In the genomic region with DNA sequence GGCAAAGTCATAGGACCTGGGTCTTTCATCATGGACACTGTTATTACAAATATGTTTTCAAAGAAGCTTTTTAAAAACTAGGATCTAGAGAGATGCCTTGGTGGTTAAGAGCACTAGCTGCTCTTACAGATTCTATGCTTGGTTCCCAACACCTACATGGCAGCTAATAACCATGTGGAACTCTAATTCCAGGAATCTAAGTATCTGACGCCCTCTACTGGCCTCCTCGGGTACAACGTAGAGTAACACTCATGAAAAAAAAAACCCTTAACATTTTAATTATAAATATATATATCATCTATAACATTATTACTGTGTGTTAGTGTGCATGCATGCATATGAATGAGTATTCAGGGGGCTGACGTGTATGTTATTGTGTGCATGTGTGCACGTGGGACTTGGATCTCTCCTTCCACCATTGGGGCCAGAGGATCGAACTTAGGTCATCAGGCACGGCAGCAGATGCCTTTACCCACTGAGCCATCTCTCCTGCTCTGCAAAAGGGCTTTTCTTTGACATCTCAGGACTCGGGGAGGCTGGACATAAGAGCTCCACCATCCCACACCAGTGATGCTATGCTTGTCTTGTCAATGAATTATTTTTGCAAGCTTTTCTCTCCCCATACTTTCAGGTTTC, we compare ENCODE assay signal across 9 mouse cellular contexts. TPM values are rescaled to one million over a fixed set of nuclear protein-coding genes. Genes with fewer than 3 reads are reported as not detected.
DNase-seq lines count a peak whose midpoint lies in the region; ATAC-seq and TF ChIP-seq lines count a peak whose summit lies in the region.
"Had no signal": no experiment of that assay in that cellular context is flagged by ENCODE, and none has a peak within 500 bp of the region (broad histone marks: within the 10 kb centered on the region; RNA-seq: fewer than 3 reads in every experiment).

No protein-coding gene starts in this region.

- no peak for TF ChIP-seq POLR2A in heart, adult 2 months (IDR thresholded peaks at IDR 0.05; ENCODE audit: insufficient read depth, low read depth, low read length)

- WGBS in heart, adult 2 months: 48% methylated on average over 8 of the region's 8 CpGs
- WGBS in heart, embryonic 15.5 days: 43% methylated on average over 8 of the region's 8 CpGs

- no peak for ATAC-seq in heart, embryonic 15.5 days (replicated peaks; ENCODE audit: insufficient number of reproducible peaks, insufficient read depth, low FRiP score, low read depth)

- H3K9me3 ChIP-seq in heart, embryonic 15.5 days (replicated peaks): no peaks in the 10 kb centered on the region

- H3K27ac ChIP-seq in heart, adult 2 months: peak overlapping the region; percentile 37; the same call in 1 of the 2 replicates
- peak overlapping the region; percentile 69; the same call in 1 of the 2 replicates for H3K27ac ChIP-seq in heart, embryonic 15.5 days

- no peak overlapping the region for H3K4me2 ChIP-seq in heart, embryonic 15.5 days

- TF ChIP-seq CTCF in heart, adult 2 months (IDR thresholded peaks at IDR 0.05): peak; percentile 65

- no peak for TF ChIP-seq EP300 in heart, adult 2 months (IDR thresholded peaks at IDR 0.05; ENCODE audit: insufficient read depth, low read depth, low read length)

- peaks cover 3% of the 10 kb centered on the region; the same call in 1 of the 2 replicates for H3K36me3 ChIP-seq in heart, adult 2 months (ENCODE audit: control insufficient read depth, insufficient read depth, low read length)
- no peaks in the 10 kb centered on the region for H3K36me3 ChIP-seq in heart, embryonic 15.5 days
- no peaks in the 10 kb centered on the region for H3K36me3 ChIP-seq in splenic B cell, adult 2 months (ENCODE audit: control insufficient read depth, insufficient read depth, low read length, poor library complexity, severe bottlenecking)

- no peaks in the 10 kb centered on the region for H3K27me3 ChIP-seq in heart, adult 2 months (ENCODE audit: control insufficient read depth, insufficient read depth, low read length)
- no peaks in the 10 kb centered on the region for H3K27me3 ChIP-seq in heart, embryonic 15.5 days
- H3K27me3 ChIP-seq in splenic B cell, adult 2 months (ENCODE audit: control insufficient read depth, insufficient read depth, low read length, poor library complexity, severe bottlenecking): no peaks in the 10 kb centered on the region

- no peak for DNase-seq in heart, adult 2 months
- no peak for DNase-seq in heart, adult 9 months (ENCODE audit: low spot score in 2 of 2)
- DNase-seq in 3T3-L1 (ENCODE audit: low read depth, low spot score) (peak; percentile 71), MN1 (ENCODE audit: low spot score) (peak; percentile 72)
- peak; percentile 59 for DNase-seq in splenic B cell, adult 2 months (ENCODE audit: low read depth, low spot score)
- DNase-seq in left cerebral cortex, postnatal 36 days (ENCODE audit: low spot score in 2 of 2): no peak
- no peak for DNase-seq in layer of hippocampus, adult 9-11 months

- intact Hi-C loops in heart, adult 2 months (cut with DNase I): no loop called here
- intact Hi-C loops in left cerebral cortex, postnatal 36 days (cut with DNase I): no loop called here

- peaks cover 6% of the 10 kb centered on the region for H3K79me2 ChIP-seq in heart, adult 2 months (replicated peaks; ENCODE audit: control insufficient read depth, insufficient read depth, low read length)

- no peak overlapping the region for H3K9ac ChIP-seq in heart, adult 2 months (ENCODE audit: low read depth, low read length)
- no peak overlapping the region for H3K9ac ChIP-seq in heart, embryonic 15.5 days

- H3K4me1 ChIP-seq in heart, adult 2 months (ENCODE audit: control insufficient read depth, insufficient read depth, low read length): peaks cover 8% of the 10 kb centered on the region
- peaks cover 43% of the 10 kb centered on the region for H3K4me1 ChIP-seq in heart, embryonic 15.5 days (replicated peaks)

- H3K4me3 ChIP-seq in heart, adult 2 months: no peak overlapping the region
- no peak overlapping the region for H3K4me3 ChIP-seq in heart, embryonic 15.5 days

RNA-seq across cellular contexts. Expression of a gene that starts 2.2 kb away (rescaled TPM):
- total RNA-seq in heart, adult 2 months (2021): 10 to 100 TPM; 53.4 to 62.2 TPM
- 46.3 and 71.2 TPM in 2 replicates for polyA plus RNA-seq in heart, adult 2 months (2012; rRNA removed)
- polyA plus RNA-seq in heart, embryonic 15.5 days (2015; fragmentation: Nextera tagmentation; extraction: Ambion mirVana): 33.6 and 42.2 TPM in 2 replicates
- total RNA-seq in left cerebral cortex, postnatal 36 days (2021): 10 to 100 TPM; 82.8 to 91.0 TPM

RNA-seq across cellular contexts. Expression of a gene that starts 3.4 kb away (rescaled TPM):
- total RNA-seq in heart, adult 2 months (2021): 10 to 100 TPM; 10.4 to 13.9 TPM
- 10.5 and 15.4 TPM in 2 replicates for polyA plus RNA-seq in heart, adult 2 months (2012; rRNA removed)
- 0.72 and 2.0 TPM in 2 replicates for polyA plus RNA-seq in heart, embryonic 15.5 days (2015; fragmentation: Nextera tagmentation; extraction: Ambion mirVana)
- total RNA-seq in left cerebral cortex, postnatal 36 days (2021): 1 to 10 TPM; 1.6 to 2.2 TPM

RNA-seq across cellular contexts. Expression of a gene that starts 54.7 kb away (rescaled TPM):
- total RNA-seq in heart, adult 2 months (2021): 100 to 1,000 TPM; 463 to 551 TPM
- polyA plus RNA-seq in heart, adult 2 months (2012; rRNA removed): 1,125 and 1,658 TPM in 2 replicates
- polyA plus RNA-seq in heart, embryonic 15.5 days (2015; fragmentation: Nextera tagmentation; extraction: Ambion mirVana): 3,544 and 4,168 TPM in 2 replicates
- total RNA-seq in left cerebral cortex, postnatal 36 days (2021): not detected
- total RNA-seq: neutrophil, adult 5-6 weeks had no signal

Comparison
In these comparisons a context has a peak if more than half of its experiments do, and no peak if none do; other contexts are left out.
1. DNase-seq: peak in 3T3-L1 (single experiment), MN1 (single experiment) and splenic B cell, adult 2 months (single experiment); none in heart, adult 2 months (0 of 2), heart, adult 9 months (0 of 2), left cerebral cortex, postnatal 36 days (0 of 2) and layer of hippocampus, adult 9-11 months (single experiment).
2. RNA of a gene that starts 54.7 kb away (total RNA-seq): 463 to 551 TPM in heart, adult 2 months; not detected in left cerebral cortex, postnatal 36 days; every median in the first group is over 100 times any median in the second.